Mouse (Mus musculus): ENCODE data around the gene Them5. TPM values are rescaled to one million over a fixed set of nuclear protein-coding genes. Genes with fewer than 3 reads are reported as not detected.

The Them5 gene
- total and polyA plus RNA-seq, 3 experiments: not detected

DNA sequence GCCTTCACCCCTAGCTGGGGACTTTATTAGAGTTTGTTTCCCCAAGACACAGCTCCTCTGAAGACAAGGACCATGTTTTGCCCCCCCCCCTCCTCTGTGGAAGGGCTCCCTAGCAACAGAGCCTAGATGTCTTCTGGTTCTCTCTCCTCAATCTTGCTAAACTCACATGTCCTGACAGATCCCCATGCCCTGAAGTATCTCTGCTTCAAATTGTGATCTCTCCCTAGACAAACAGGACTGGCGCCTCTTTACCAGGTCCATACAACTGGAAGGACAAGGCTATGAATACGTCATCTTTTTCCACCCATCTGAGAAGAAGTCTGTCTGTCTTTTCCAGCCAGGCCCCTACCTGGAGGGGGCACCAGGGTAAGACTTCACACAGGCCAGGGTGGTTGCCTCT is 2.3 kb downstream of the Them5 start:
- Histone ChIP-seq H3K27me3 (replicated peaks) (peaks cover 4% of the 10 kb centered on the region), H3K4me1 (ENCODE audit: control insufficient read depth in 1 of 2, insufficient read depth in 2 of 2) (no peaks in the 10 kb centered on the region), H3K79me2 (replicated peaks; ENCODE audit: control insufficient read depth, extremely low read depth, insufficient read depth, poor library complexity, severe bottlenecking) (no peaks in the 10 kb centered on the region), H3K4me2 (ENCODE audit: insufficient read depth, low read depth, poor library complexity, severe bottlenecking) (no peak overlapping the region), H3K9ac (ENCODE audit: insufficient read depth, low read depth) (no peak overlapping the region), H3K36me3 (replicated peaks in 1 of 2; ENCODE audit: control insufficient read depth in 1 of 2, insufficient read depth in 1 of 2, low read length in 1 of 2) (no peaks in the 10 kb centered on the region), H3K4me3 (replicated peaks in 1 of 3; ENCODE audit: low read depth in 2 of 3, low read length in 2 of 3, poor library complexity in 1 of 3) (no peak overlapping the region), H3K9me3 (replicated peaks; ENCODE audit: low read length) (no peaks in the 10 kb centered on the region), H3K27ac (ENCODE audit: insufficient read depth, low read depth) (no peak overlapping the region)
- no peak for DNase-seq (ENCODE audit: extremely low read depth)
- dilution Hi-C loops (cut with MboI; ENCODE audit: extremely low pct_ligation_motif_present, extremely low pct_unique_long_range_greater_than_20kb, low sequenced_read_pairs): no loop called here
- in situ Hi-C loops (cut with MboI; ENCODE audit: low pct_ligation_motif_present, low pct_unique_long_range_greater_than_20kb, low sequenced_read_pairs): no loop called here
- TF ChIP-seq MYC (IDR thresholded peaks at IDR 0.05; ENCODE audit: low read depth, low read length) (no peak), TCF12 (IDR thresholded peaks at IDR 0.05; ENCODE audit: low read depth, low read length) (no peak), ZNF384 (IDR thresholded peaks at IDR 0.05; ENCODE audit: low read depth, low read length) (no peak), TBP (conservative IDR thresholded peaks at IDR 0.05; ENCODE audit: low read depth, low read length) (no peak), USF1 (IDR thresholded peaks at IDR 0.05; ENCODE audit: low read depth, low read length) (no peak), BHLHE40 (IDR thresholded peaks at IDR 0.05; ENCODE audit: low read depth, low read length) (no peak), ETS1 (conservative IDR thresholded peaks at IDR 0.05; ENCODE audit: low read depth, low read length) (no peak), E2F4 (IDR thresholded peaks at IDR 0.05; ENCODE audit: insufficient replicate concordance, low read depth, low read length) (no peak), NRF1 (IDR thresholded peaks at IDR 0.05; ENCODE audit: low read depth, low read length) (no peak), RCOR1 (conservative IDR thresholded peaks at IDR 0.05; ENCODE audit: low read depth, low read length) (no peak), IRF4 (IDR thresholded peaks at IDR 0.05; ENCODE audit: low read depth, low read length) (no peak), UBTF (IDR thresholded peaks at IDR 0.05; ENCODE audit: low read depth, low read length) (no peak), POLR2AphosphoS2 (IDR thresholded peaks at IDR 0.05; ENCODE audit: low read depth, low read length) (no peak), POLR2A (IDR thresholded peaks at IDR 0.05; ENCODE audit: low read depth, low read length) (no peak), PAX5 (IDR thresholded peaks at IDR 0.05; ENCODE audit: low read length) (no peak)

DNA sequence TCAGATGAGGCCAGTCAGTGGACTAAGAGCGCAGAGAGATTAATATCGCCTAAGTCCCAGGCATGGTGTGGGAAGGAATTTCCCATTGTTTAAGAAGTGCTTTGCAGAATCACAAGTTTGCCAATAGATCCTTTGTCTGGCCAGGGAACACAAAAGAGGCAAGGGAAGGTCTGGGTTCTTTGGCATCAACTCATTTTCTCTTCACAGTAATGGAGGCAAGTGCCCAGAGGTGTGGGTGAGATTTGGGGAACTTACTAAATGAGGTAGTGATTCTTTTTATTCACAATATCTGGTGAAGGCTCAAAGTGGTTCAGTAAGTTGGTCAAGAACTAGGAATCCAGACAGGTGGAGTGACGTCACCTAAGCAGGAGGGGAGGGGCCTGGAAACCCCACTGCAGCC is 3.0 kb downstream of the Them5 start:
- H3K36me3 ChIP-seq (replicated peaks in 1 of 2; ENCODE audit: control insufficient read depth in 1 of 2, insufficient read depth in 1 of 2, low read length in 1 of 2): no peaks in the 10 kb centered on the region
- TF ChIP-seq MXI1 (IDR thresholded peaks at IDR 0.05; ENCODE audit: low read depth, low read length): no peak
- no peak for TF ChIP-seq USF1 (IDR thresholded peaks at IDR 0.05; ENCODE audit: low read depth, low read length)
- TF ChIP-seq RCOR1 (conservative IDR thresholded peaks at IDR 0.05; ENCODE audit: low read depth, low read length): no peak
- TF ChIP-seq JUN (IDR thresholded peaks at IDR 0.05; ENCODE audit: insufficient read depth, low read depth, low read length): no peak
- TF ChIP-seq RAD21 (IDR thresholded peaks at IDR 0.05; ENCODE audit: low read depth, low read length): no peak
- no peak for TF ChIP-seq PAX5 (IDR thresholded peaks at IDR 0.05; ENCODE audit: low read length)
- no peak for TF ChIP-seq HCFC1 (IDR thresholded peaks at IDR 0.05; ENCODE audit: low read depth, low read length)
- no peak for TF ChIP-seq ZMIZ1 (IDR thresholded peaks at IDR 0.05; ENCODE audit: low read depth, low read length)
- TF ChIP-seq SIN3A (IDR thresholded peaks at IDR 0.05; ENCODE audit: low read length): no peak
- TF ChIP-seq IRF4 (IDR thresholded peaks at IDR 0.05; ENCODE audit: low read depth, low read length): no peak
- TF ChIP-seq KAT2A (IDR thresholded peaks at IDR 0.05; ENCODE audit: insufficient replicate concordance, low read length): no peak
- TF ChIP-seq EP300 (IDR thresholded peaks at IDR 0.05; ENCODE audit: low read length): no peak
- in situ Hi-C loops (cut with MboI; ENCODE audit: low pct_ligation_motif_present, low pct_unique_long_range_greater_than_20kb, low sequenced_read_pairs): no loop called here
- no peak overlapping the region for H3K27ac ChIP-seq (ENCODE audit: insufficient read depth, low read depth)
- H3K27me3 ChIP-seq (replicated peaks): peaks cover 6% of the 10 kb centered on the region
- no peak overlapping the region for H3K9ac ChIP-seq (ENCODE audit: insufficient read depth, low read depth)
- H3K79me2 ChIP-seq (replicated peaks; ENCODE audit: control insufficient read depth, extremely low read depth, insufficient read depth, poor library complexity, severe bottlenecking): no peaks in the 10 kb centered on the region
- no peaks in the 10 kb centered on the region for H3K4me1 ChIP-seq (ENCODE audit: control insufficient read depth in 1 of 2, insufficient read depth in 2 of 2)
- no peaks in the 10 kb centered on the region for H3K9me3 ChIP-seq (replicated peaks; ENCODE audit: low read length)
- no peak for DNase-seq (ENCODE audit: extremely low read depth)
- dilution Hi-C loops (cut with MboI; ENCODE audit: extremely low pct_ligation_motif_present, extremely low pct_unique_long_range_greater_than_20kb, low sequenced_read_pairs): no loop called here
- no peak overlapping the region for H3K4me2 ChIP-seq (ENCODE audit: insufficient read depth, low read depth, poor library complexity, severe bottlenecking)
- no peak overlapping the region for H3K4me3 ChIP-seq (replicated peaks in 1 of 3; ENCODE audit: low read depth in 2 of 3, low read length in 2 of 3, poor library complexity in 1 of 3)
